Mouse (Mus musculus) lung, embryonic 15.5 days (tissue): ENCODE data around the gene Fndc3a. TPM values are rescaled to one million over a fixed set of nuclear protein-coding genes. Genes with fewer than 3 reads are reported as not detected.

Source experiments
- ATAC-seq: fragments of 200-750 bp; cut with Nextera tagmentation; 2 replicates; pipeline ENCODE4 v1.8.0; 2017; ENCODE audit warnings: moderate number of reproducible peaks, borderline replicate concordance; ENCODE audit not compliant: low FRiP score, low TSS enrichment; ENCODE audit errors: extremely low read depth
- H3K27ac ChIP-seq: fragments of 300-500 bp; sonication (generic); 2 replicates; pipeline ENCODE4 v1.5.1; 2015; ENCODE audit warnings: moderate library complexity, mild to moderate bottlenecking, inconsistent platforms
- H3K27me3 ChIP-seq: fragments of 300-500 bp; sonication (generic); 2 replicates; pipeline ENCODE4 v1.6.1; 2015; ENCODE audit warnings: inconsistent platforms
- H3K36me3 ChIP-seq: fragments of 300-500 bp; sonication (generic); 2 replicates; pipeline ENCODE4 v1.6.1; 2015; ENCODE audit warnings: inconsistent platforms
- H3K4me1 ChIP-seq: fragments of 300-500 bp; sonication (generic); 2 replicates; pipeline ENCODE4 v1.6.1; 2015; ENCODE audit warnings: inconsistent platforms
- H3K4me2 ChIP-seq: fragments of 300-500 bp; sonication (generic); 2 replicates; pipeline ENCODE4 v1.6.1; 2015; ENCODE audit warnings: inconsistent platforms, mild to moderate bottlenecking, moderate library complexity
- H3K4me3 ChIP-seq: fragments of 300-500 bp; sonication (generic); 2 replicates; pipeline ENCODE4 v1.5.1; 2015; ENCODE audit warnings: mild to moderate bottlenecking, inconsistent platforms
- H3K9ac ChIP-seq: fragments of 300-500 bp; sonication (generic); 2 replicates; pipeline ENCODE4 v1.6.1; 2015; ENCODE audit warnings: inconsistent platforms
- H3K9me3 ChIP-seq: fragments of 300-500 bp; sonication (generic); 2 replicates; pipeline ENCODE4 v1.6.1; 2016; ENCODE audit warnings: inconsistent platforms
- WGBS: fragments of 180-500 bp; shearing (Covaris S2); methylation state at CpG from one replicate; pipeline ENCODE4 v1.1.7; 2015; 5-methylcytosine and 5-hydroxymethylcytosine counted together
- polyA plus RNA-seq: library from polyadenylated mRNA; unstranded; fragments of >200 nt; fragmentation: Nextera tagmentation; extraction: Ambion mirVana; gene quantifications from 2 replicates; pipeline ENCODE4 v1.2.1, GENCODE M21; 2015

Fndc3a gene
- polyA plus RNA-seq, 1 experiment from 2014 or later, result 34.0 TPM

DNA sequence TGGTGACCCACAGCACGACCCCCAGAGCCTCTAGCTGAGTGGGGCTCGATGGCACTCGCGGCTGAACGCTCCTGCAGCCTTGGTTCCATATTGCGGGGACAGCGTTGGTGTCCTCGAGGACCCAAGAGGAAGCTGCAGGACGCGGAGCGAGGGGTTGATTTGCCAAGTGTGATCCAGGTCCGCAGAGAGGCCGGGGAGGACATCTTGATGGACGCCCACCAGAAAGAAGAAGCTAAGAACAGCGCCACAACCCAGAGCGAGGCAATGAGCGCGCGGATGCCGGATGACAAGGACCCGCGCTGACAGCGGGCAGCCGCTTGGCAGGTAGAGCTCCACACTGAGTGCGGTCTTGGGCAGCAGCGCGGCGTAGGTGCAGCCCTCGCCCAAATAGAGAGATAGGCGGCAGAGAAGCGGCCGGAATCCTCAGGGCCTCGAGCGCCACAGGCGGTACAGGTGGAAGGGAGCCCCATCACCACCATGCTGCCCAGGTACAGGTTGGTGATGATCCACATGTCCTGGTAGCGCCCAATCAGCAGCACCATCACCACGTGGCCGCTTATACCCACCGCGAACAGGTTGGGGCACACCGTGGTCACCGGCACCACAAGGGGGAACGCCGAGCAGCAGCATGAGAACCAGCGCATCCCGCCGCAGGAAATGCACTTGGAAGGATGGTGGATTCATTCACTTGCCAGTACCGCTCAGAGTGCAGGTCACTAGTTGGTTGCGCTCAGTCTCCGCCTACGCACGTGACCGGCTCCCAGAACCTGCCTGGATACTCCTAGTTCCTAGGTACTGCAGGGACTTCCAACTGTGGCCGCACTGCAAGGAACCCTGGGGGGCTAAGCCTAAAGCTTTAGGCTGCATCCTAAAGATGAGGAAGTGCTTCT lies 177.5 kb downstream of the Fndc3a start:
- WGBS, result under 1% methylated on average over 54 of the region's 54 CpGs
- H3K27ac ChIP-seq, result no peak overlapping the region
- peak; percentile 53; the same call in 1 of the 2 replicates for ATAC-seq
- H3K4me2 ChIP-seq, result peak overlapping the region; percentile 81
- no peaks in the 10 kb centered on the region for H3K9me3 ChIP-seq
- H3K9ac ChIP-seq, result peak overlapping the region; percentile 8; the same call in 1 of the 2 replicates
- H3K4me3 ChIP-seq, result peak overlapping the region; percentile 38
- H3K27me3 ChIP-seq, result peaks cover 38% of the 10 kb centered on the region
- H3K4me1 ChIP-seq, result peaks cover 12% of the 10 kb centered on the region
- H3K36me3 ChIP-seq, result no peaks in the 10 kb centered on the region

DNA sequence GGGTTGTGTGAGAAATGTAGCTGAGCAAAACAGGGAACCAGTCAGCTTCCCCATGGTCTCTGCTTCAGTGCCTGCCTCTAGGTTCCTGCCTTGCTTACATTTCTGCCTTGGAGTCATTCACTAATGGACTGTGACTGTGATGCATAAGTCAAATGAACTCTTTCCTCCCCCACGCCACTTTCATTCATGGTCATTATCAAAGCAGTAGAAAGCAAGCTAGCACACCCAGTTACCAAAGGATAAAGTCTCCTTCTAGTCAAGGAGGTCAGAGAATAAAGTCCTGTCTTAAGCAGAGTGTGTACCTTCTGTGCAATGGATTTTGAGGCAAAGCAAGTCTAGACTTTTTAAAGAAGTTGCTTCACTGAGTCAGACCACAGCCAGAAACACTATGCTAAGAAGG lies 182.7 kb downstream of the Fndc3a start:
- Histone ChIP-seq H3K4me1 (peaks cover 5% of the 10 kb centered on the region), H3K36me3 (no peaks in the 10 kb centered on the region), H3K27me3 (peaks cover 26% of the 10 kb centered on the region), H3K4me3 (no peak overlapping the region), H3K9ac (no peak overlapping the region), H3K9me3 (no peaks in the 10 kb centered on the region), H3K4me2 (no peak overlapping the region), H3K27ac (no peak overlapping the region)
- 58% methylated on average over 1 of the region's 1 CpGs for WGBS
- ATAC-seq, result no peak

DNA sequence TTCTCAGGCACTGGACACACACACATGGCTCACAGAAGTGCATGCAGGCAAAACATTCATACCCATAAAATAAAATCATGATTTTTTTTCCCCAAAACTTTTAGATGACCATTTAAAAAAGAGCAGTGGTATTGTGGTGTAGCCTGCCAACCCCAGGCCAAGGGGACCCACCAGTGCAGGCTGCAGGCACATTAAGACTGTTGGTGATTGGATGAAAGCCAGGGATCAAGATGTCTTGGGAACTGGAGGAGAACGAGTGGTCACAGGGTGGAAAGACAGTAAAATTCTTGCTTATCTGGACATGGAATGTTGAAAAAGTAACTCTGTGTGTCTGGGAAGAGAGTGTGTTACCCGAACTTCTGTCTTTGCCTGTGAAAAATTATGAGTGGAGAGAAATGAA lies 190.2 kb downstream of the Fndc3a start:
- H3K4me2 ChIP-seq, result no peak overlapping the region
- H3K9me3 ChIP-seq, result no peaks in the 10 kb centered on the region
- ATAC-seq, result no peak
- H3K27me3 ChIP-seq, result no peaks in the 10 kb centered on the region
- WGBS, result 17% methylated on average over 2 of the region's 2 CpGs
- no peaks in the 10 kb centered on the region for H3K36me3 ChIP-seq
- H3K4me1 ChIP-seq, result no peaks in the 10 kb centered on the region
- no peak overlapping the region for H3K9ac ChIP-seq
- no peak overlapping the region for H3K27ac ChIP-seq
- no peak overlapping the region for H3K4me3 ChIP-seq

DNA sequence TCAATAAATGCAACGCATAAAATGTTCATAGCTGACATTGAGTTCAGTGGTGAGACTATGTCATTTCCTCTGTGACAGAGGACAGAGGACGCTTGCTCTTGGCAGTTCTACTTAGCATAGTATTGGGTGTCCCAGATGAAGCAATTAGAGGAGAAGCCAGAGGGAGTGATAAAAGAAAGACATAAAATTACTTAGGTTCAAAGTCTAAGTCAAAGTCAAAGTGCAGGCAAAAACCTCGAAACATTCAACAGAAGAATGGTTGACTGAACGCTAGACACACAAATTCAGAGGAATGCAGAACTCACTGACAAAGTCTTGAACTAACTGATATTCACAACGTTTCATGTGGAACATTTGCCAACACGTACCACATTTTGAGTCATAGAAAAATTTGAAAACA lies 191.0 kb downstream of the Fndc3a start:
- 65% methylated on average over 6 of the region's 6 CpGs for WGBS
- no peak overlapping the region for H3K27ac ChIP-seq
- no peak for ATAC-seq
- no peak overlapping the region for H3K9ac ChIP-seq
- no peaks in the 10 kb centered on the region for H3K9me3 ChIP-seq
- no peaks in the 10 kb centered on the region for H3K36me3 ChIP-seq
- no peaks in the 10 kb centered on the region for H3K27me3 ChIP-seq
- H3K4me3 ChIP-seq, result no peak overlapping the region
- H3K4me1 ChIP-seq, result no peaks in the 10 kb centered on the region
- H3K4me2 ChIP-seq, result no peak overlapping the region

DNA sequence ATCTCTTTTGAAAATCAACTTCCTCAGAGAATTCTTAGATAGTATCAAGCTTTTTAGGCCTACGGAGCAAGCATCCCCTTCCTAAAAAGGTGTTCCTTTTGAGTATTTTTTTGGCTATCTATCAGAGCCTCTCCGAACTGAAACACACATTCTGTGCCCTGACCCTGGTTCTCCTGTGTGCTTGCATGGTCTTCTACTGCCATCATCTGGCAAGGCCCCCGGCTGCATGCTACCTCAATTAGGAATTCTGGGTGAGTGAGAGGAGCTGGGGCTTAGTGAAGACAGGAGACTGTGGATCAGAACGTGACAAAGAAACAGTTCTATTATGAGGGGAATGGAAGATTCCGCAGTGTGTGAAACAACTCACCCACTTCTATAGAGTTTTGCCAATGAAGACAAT lies 193.4 kb downstream of the Fndc3a start:
- Histone ChIP-seq H3K4me1 (no peaks in the 10 kb centered on the region), H3K27ac (no peak overlapping the region), H3K4me2 (no peak overlapping the region), H3K9ac (no peak overlapping the region), H3K27me3 (no peaks in the 10 kb centered on the region), H3K9me3 (no peaks in the 10 kb centered on the region), H3K36me3 (no peaks in the 10 kb centered on the region), H3K4me3 (no peak overlapping the region)
- WGBS, result 24% methylated on average over 5 of the region's 5 CpGs
- no peak for ATAC-seq

DNA sequence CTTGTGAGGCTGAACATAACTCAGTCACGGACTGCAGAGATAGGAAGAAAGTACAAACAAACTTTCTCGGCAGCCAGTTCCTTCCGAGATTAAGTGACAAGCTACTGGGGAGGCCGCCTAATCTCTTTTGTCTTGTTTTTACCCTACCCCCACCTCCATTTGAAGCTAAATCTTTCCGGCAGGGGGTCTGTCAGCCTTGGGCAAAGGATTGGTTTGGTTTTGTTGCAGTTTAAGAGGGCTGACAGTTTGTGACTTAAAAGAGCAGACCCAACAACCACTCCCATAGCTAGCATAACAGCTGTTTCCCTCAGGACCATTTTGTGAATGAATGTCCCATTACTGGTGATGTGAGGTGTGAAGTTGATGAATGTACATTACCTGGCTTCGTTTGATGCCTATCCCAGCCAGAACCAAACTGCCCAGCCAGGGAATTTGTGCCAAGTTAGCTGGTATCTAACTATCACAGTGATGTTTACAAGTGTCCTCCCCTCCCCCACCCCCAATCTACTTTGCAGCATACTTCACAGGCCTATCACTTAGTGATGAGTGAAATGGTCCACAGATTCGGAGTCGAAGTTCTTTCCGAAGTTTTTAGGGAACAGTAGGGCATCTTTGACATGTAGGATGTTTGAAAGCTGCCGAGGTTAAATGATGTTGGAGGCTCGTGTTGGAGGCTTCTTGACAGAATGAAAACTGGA lies 202.9 kb downstream of the Fndc3a start:
- peak overlapping the region; percentile 67 for H3K4me2 ChIP-seq
- H3K9ac ChIP-seq, result 0 out of 2 replicates have a peak overlapping the region, but pooled peaks have one; percentile 15
- 7% methylated on average over 11 of the region's 11 CpGs for WGBS
- no peaks in the 10 kb centered on the region for H3K36me3 ChIP-seq
- peak overlapping the region; percentile 34 for H3K4me3 ChIP-seq
- H3K27ac ChIP-seq, result peak overlapping the region; percentile 39
- no peaks in the 10 kb centered on the region for H3K27me3 ChIP-seq
- peaks cover 7% of the 10 kb centered on the region; the same call in 1 of the 2 replicates for H3K4me1 ChIP-seq
- ATAC-seq, result 0 out of 2 replicates have a peak, but pooled peaks have one; percentile 6
- H3K9me3 ChIP-seq, result no peaks in the 10 kb centered on the region

DNA sequence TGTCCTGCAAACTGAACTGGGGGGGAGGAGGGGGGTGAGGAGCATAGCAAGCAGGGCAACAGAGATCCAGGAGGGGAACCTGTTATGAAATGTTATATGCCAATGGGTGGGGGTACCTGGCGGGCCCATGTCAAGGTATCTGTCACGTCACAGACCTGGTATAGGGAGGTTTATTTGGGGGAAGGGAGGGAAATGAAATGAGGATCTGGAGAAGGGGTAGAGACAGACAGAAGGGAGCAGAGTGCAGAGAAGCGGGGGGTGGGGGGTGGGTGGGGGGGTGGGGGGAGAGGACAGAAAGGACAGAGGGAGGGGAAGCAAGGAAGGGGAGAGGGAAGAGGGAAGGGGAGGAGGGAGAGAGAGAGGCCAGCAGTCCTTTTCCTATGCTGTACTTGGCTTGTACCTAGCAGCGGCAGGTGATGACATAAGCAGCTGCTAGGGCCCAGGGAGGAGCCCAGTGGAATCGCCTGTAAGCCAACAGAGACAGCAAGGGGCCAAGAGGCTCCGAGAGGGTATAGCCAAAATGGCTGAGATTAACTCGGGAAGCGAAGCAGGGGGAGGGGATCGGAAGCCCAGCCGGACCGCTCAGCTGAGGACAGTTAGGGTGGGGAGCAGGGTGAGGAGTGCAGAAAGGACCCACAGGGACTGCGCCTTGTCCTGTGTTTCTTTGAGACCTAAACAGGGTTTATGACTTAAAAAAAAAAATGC lies 203.6 kb downstream of the Fndc3a start:
- ATAC-seq, result peak; percentile 80; the same call in 1 of the 2 replicates

DNA sequence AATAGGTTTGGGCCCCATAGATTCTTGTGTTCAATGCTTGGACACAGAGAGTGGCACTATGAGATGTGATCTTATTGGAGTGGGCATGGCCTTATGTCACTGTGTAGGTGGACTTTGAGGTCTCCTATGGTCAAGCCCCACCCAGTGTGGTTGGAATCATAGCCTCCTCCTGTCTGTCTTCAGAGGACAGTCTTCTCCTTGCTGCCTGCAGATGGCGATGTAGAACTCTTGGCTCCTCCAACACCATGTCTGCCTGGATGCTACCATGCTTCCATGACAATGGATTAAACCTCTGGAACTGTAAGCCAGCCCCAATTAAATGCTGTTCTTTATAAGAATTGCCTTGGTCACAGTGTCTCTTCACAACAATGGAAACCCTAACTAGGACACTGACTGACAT lies 204.8 kb downstream of the Fndc3a start:
- Histone ChIP-seq H3K27ac (no peak overlapping the region), H3K9me3 (no peaks in the 10 kb centered on the region), H3K4me3 (no peak overlapping the region), H3K9ac (no peak overlapping the region), H3K4me2 (no peak overlapping the region), H3K27me3 (no peaks in the 10 kb centered on the region), H3K36me3 (no peaks in the 10 kb centered on the region), H3K4me1 (peaks cover 7% of the 10 kb centered on the region; the same call in 1 of the 2 replicates)
- no peak for ATAC-seq
- WGBS, result 79% methylated on average over 1 of the region's 1 CpGs

More for the DNA sequence above, 203.6 kb downstream of the Fndc3a start:
- Histone ChIP-seq H3K9ac (peak overlapping the region; percentile 15; the same call in 1 of the 2 replicates), H3K27me3 (no peaks in the 10 kb centered on the region), H3K9me3 (no peaks in the 10 kb centered on the region), H3K4me1 (peaks cover 7% of the 10 kb centered on the region; the same call in 1 of the 2 replicates), H3K36me3 (no peaks in the 10 kb centered on the region), H3K4me3 (peak overlapping the region; percentile 34), H3K4me2 (peak overlapping the region; percentile 67), H3K27ac (peak overlapping the region; percentile 39)
- WGBS, result 8% methylated on average over 12 of the region's 12 CpGs

DNA sequence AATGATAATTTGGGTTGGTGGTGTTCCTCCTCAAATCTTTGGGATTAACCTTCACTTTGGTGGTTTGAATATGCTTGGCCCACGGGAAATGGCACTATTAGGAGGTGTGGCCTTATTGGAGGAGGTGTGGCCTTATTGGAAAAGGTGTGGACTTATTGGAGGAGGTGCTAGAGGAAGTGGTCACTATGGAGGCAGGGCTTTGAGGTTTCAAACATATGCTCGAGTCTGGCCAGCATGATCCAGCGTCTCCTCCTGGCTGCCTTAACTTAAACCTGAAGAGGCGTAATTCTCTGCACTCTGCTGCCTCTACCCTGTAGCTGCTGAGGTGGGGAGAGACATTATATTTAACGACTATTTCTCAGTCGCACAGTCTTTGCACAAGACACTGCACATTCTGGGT lies 206.6 kb downstream of the Fndc3a start:
- no peak overlapping the region for H3K9ac ChIP-seq
- no peaks in the 10 kb centered on the region for H3K9me3 ChIP-seq
- H3K4me2 ChIP-seq, result no peak overlapping the region
- no peaks in the 10 kb centered on the region for H3K27me3 ChIP-seq
- WGBS, result 54% methylated on average over 6 of the region's 6 CpGs
- H3K36me3 ChIP-seq, result no peaks in the 10 kb centered on the region
- H3K4me1 ChIP-seq, result peaks cover 7% of the 10 kb centered on the region; the same call in 1 of the 2 replicates
- no peak for ATAC-seq
- H3K27ac ChIP-seq, result no peak overlapping the region
- H3K4me3 ChIP-seq, result no peak overlapping the region

DNA sequence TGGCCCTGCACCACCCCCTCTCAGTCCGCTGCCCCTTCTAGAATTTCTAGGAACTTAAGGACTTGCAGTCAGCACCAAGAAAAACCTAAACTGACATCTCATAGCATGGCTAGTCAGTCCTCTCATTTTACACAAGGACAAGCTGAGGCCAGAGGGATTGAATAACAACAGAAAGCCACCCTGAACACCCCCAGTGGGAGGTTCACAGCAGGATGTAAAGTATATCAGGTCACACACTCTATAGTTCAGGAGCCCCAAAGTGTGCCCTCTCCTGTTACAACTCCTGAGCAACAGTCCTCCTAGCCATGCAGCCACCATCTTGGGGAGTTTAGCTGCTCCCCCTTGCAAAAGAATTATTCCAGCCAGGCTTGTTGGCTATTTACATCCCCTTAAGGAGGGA lies 216.0 kb downstream of the Fndc3a start:
- no peak overlapping the region for H3K27ac ChIP-seq
- no peaks in the 10 kb centered on the region for H3K9me3 ChIP-seq
- no peak overlapping the region for H3K4me2 ChIP-seq
- no peak overlapping the region for H3K4me3 ChIP-seq
- 68% methylated on average over 1 of the region's 1 CpGs for WGBS
- H3K27me3 ChIP-seq, result no peaks in the 10 kb centered on the region
- ATAC-seq, result no peak
- no peaks in the 10 kb centered on the region for H3K4me1 ChIP-seq
- no peak overlapping the region for H3K9ac ChIP-seq
- no peaks in the 10 kb centered on the region for H3K36me3 ChIP-seq

DNA sequence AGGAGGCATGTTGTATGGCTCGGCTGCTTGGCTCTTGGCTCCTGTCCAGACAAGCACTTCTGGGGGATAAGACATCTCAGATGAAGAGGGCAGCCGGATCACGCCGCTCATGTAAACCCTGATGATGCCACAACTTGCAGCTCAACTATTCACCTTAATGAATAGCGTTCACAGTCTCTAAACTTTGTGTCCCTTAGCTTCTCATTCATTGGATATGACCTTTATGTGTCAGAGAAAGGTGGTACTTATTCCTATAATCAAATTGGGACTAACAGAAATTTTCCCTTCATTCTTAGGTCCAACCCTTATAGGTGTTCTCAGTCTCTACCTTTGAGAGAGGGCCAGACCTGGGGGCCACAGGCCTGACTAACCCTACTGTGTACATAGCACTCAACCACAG lies 218.1 kb downstream of the Fndc3a start, which contains the start of gene Gm9195:
Gm9195 (minus strand) TSS at position 101 of the 400 bp plus-strand sequence.
- no peak within 1 kb of the TSS for H3K27ac ChIP-seq
- no peaks in the 10 kb centered on the region for H3K9me3 ChIP-seq
- H3K27me3 ChIP-seq, result no peaks in the 10 kb centered on the region
- no peaks in the 10 kb centered on the region for H3K4me1 ChIP-seq
- 44% methylated on average over 5 of the region's 5 CpGs for WGBS
- no peak within 1 kb of the TSS for H3K9ac ChIP-seq
- H3K4me2 ChIP-seq, result no peak within 1 kb of the TSS
- no peaks in the 10 kb centered on the region for H3K36me3 ChIP-seq
- H3K4me3 ChIP-seq, result no peak within 1 kb of the TSS
- ATAC-seq, result no peak
